Comparison of ENCODE assay signal across 29 mouse cellular contexts in the genomic region with DNA sequence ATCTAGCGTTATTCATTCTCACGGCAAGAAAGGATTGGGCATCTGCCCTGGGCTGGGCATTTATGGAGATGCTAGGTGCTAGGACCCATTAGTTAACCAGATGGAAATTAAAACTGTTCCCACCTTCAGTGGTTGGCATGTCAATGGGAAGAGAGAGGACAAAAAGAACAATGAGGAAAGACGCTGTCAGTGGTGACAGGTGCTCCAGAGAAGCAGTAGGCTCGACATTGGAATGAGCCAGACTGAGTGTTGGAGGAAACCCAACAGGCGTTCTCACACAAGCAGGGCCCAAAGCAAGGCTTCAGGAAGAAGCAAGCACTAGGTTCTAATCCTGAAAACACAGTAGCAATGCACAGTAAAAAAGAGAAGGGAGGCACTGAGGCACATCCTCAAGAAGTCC.
DNase-seq lines count a peak whose midpoint lies in the region; ATAC-seq and TF ChIP-seq lines count a peak whose summit lies in the region.
"Had no signal": no experiment of that assay in that cellular context is flagged by ENCODE, and none has a peak within 500 bp of the region (broad histone marks: within the 10 kb centered on the region; RNA-seq: fewer than 3 reads in every experiment).

No protein-coding gene starts in this region.

- ATAC-seq in forebrain, embryonic 16.5 days = 0 out of 2 replicates have a peak, but pooled peaks have one; percentile 12
- ATAC-seq in forebrain, embryonic 13.5 days = no peak
- ATAC-seq: activated CD4-positive, CD25-positive, alpha-beta regulatory T cell, adult 4 months; CD4-positive, CD25-positive, alpha-beta regulatory T cell, adult 4 months had no signal

- no peaks in the 10 kb centered on the region for H3K9me3 ChIP-seq in forebrain, embryonic 16.5 days (ENCODE audit: control insufficient read depth, low read length)
- H3K9me3 ChIP-seq in forebrain, embryonic 13.5 days (replicated peaks) = no peaks in the 10 kb centered on the region
- H3K9me3 ChIP-seq: embryonic facial prominence, embryonic 10.5 days; embryonic facial prominence, embryonic 13.5 days; forebrain, embryonic 12.5 days; heart, embryonic 10.5 days; heart, embryonic 13.5 days; hindbrain, embryonic 12.5 days; hindbrain, embryonic 15.5 days had no signal

- H3K27ac ChIP-seq in forebrain, embryonic 16.5 days (ENCODE audit: low read length) = no peak overlapping the region
- no peak overlapping the region for H3K27ac ChIP-seq in forebrain, embryonic 13.5 days
- peak overlapping the region; percentile 92 for H3K27ac ChIP-seq in layer of hippocampus, adult 2 months
- H3K27ac ChIP-seq: embryonic facial prominence, embryonic 10.5 days; embryonic facial prominence, embryonic 13.5 days; forebrain, embryonic 12.5 days; heart, adult 2 months; heart, embryonic 10.5 days; heart, embryonic 13.5 days; hindbrain, embryonic 12.5 days; hindbrain, embryonic 15.5 days had no signal

- H3K36me3 ChIP-seq in forebrain, embryonic 16.5 days (ENCODE audit: control insufficient read depth, insufficient read depth) = no peaks in the 10 kb centered on the region
- H3K36me3 ChIP-seq in forebrain, embryonic 13.5 days (ENCODE audit: poor library complexity, severe bottlenecking) = no peaks in the 10 kb centered on the region
- H3K36me3 ChIP-seq: embryonic facial prominence, embryonic 10.5 days; embryonic facial prominence, embryonic 13.5 days; forebrain, embryonic 12.5 days; heart, embryonic 10.5 days; heart, embryonic 13.5 days; hindbrain, embryonic 12.5 days; hindbrain, embryonic 15.5 days had no signal

- no peak for DNase-seq in layer of hippocampus, adult 2 months (ENCODE audit: low spot score in 2 of 2)
- no peak for DNase-seq in layer of hippocampus, postnatal 25 days (ENCODE audit: extremely low spot score in 1 of 2, low spot score in 1 of 2)
- DNase-seq in layer of hippocampus, postnatal 10 days (ENCODE audit: low spot score in 2 of 2) = peak; percentile 37 to 47
- no peak for DNase-seq in frontal cortex, postnatal 14 days (ENCODE audit: low spot score in 2 of 2)
- DNase-seq in T-cell, adult 2 months (ENCODE audit: low spot score) = no peak
- DNase-seq: adrenal gland, adult 8-10 months; adrenal gland, postnatal 25 days; cerebellum, adult 11 months; cerebellum, adult 2 months; cerebellum, adult 9-11 months; cerebellum, postnatal 36 days; embryo, embryonic 11 days; forebrain, postnatal 0 days; gastrocnemius, postnatal 36 days; heart, adult 2 months; heart, postnatal 14 days; heart, postnatal 4 days had no signal

- TF ChIP-seq CTCF in layer of hippocampus, adult 2 months (conservative IDR thresholded peaks at IDR 0.05) = no peak

- H3K27me3 ChIP-seq in forebrain, embryonic 16.5 days (replicated peaks; ENCODE audit: control insufficient read depth, insufficient read depth, low read length) = no peaks in the 10 kb centered on the region
- H3K27me3 ChIP-seq in forebrain, embryonic 13.5 days = no peaks in the 10 kb centered on the region
- H3K27me3 ChIP-seq: embryonic facial prominence, embryonic 13.5 days; forebrain, embryonic 12.5 days; heart, embryonic 13.5 days; hindbrain, embryonic 12.5 days; hindbrain, embryonic 15.5 days had no signal

- H3K9ac ChIP-seq in forebrain, embryonic 16.5 days (replicated peaks; ENCODE audit: low read depth, low read length) = no peak overlapping the region
- no peak overlapping the region for H3K9ac ChIP-seq in forebrain, embryonic 13.5 days
- H3K9ac ChIP-seq: embryonic facial prominence, embryonic 13.5 days; forebrain, embryonic 12.5 days; forebrain, postnatal 0 days; heart, embryonic 13.5 days; hindbrain, embryonic 12.5 days; hindbrain, embryonic 15.5 days had no signal

- no peak overlapping the region for H3K4me2 ChIP-seq in forebrain, embryonic 16.5 days (ENCODE audit: low read length)
- H3K4me2 ChIP-seq in forebrain, embryonic 13.5 days = no peak overlapping the region
- H3K4me2 ChIP-seq: embryonic facial prominence, embryonic 13.5 days; forebrain, embryonic 12.5 days; heart, embryonic 13.5 days; hindbrain, embryonic 12.5 days; hindbrain, embryonic 15.5 days had no signal

- 0 out of 2 replicates have a peak, but pooled peaks cover 2% of the 10 kb centered on the region for H3K4me1 ChIP-seq in forebrain, embryonic 16.5 days (replicated peaks; ENCODE audit: control insufficient read depth, insufficient read depth, low read length)
- H3K4me1 ChIP-seq in forebrain, embryonic 13.5 days = no peaks in the 10 kb centered on the region
- H3K4me1 ChIP-seq: embryonic facial prominence, embryonic 10.5 days; embryonic facial prominence, embryonic 13.5 days; forebrain, embryonic 12.5 days; hindbrain, embryonic 12.5 days; hindbrain, embryonic 15.5 days had no signal

- no peak overlapping the region for H3K4me3 ChIP-seq in forebrain, embryonic 16.5 days (replicated peaks; ENCODE audit: low read length)
- no peak overlapping the region for H3K4me3 ChIP-seq in forebrain, embryonic 13.5 days
- no peak overlapping the region for H3K4me3 ChIP-seq in layer of hippocampus, adult 2 months
- H3K4me3 ChIP-seq: embryonic facial prominence, embryonic 10.5 days; embryonic facial prominence, embryonic 13.5 days; erythroblast, embryonic 14.5 days; forebrain, embryonic 12.5 days; heart, adult 2 months; heart, embryonic 10.5 days; heart, embryonic 13.5 days; hindbrain, embryonic 12.5 days; hindbrain, embryonic 15.5 days had no signal

- WGBS in forebrain, embryonic 16.5 days = 63% methylated on average over 5 of the region's 5 CpGs
- 75% methylated on average over 5 of the region's 5 CpGs for WGBS in forebrain, embryonic 13.5 days

Comparison
In these comparisons a context has a peak if more than half of its experiments do, and no peak if none do; other contexts are left out.
1. DNase-seq: peak in layer of hippocampus, postnatal 10 days (2 of 2); none in layer of hippocampus, adult 2 months (0 of 2), layer of hippocampus, postnatal 25 days (0 of 2), frontal cortex, postnatal 14 days (0 of 2) and T-cell, adult 2 months (single experiment).